Mouse (Mus musculus) cerebellum, adult 2 months (tissue): ENCODE measurements around the gene Rbl1.

Experiments
- CTCF ChIP-seq: fragments of 200-500 bp; IDR thresholded peaks from 2 replicates; pipeline ENCODE4 v1.5.1; 2011; ENCODE audit warnings: low read depth, mild to moderate bottlenecking, control low read depth, low read length, moderate library complexity, borderline replicate concordance; ENCODE audit not compliant: insufficient read depth
- POLR2A ChIP-seq: fragments of 200-500 bp; IDR thresholded peaks from 2 replicates; pipeline ENCODE4 v1.6.1; 2011; ENCODE audit warnings: low read length, control low read depth, borderline replicate concordance; ENCODE audit not compliant: insufficient read depth

DNA sequence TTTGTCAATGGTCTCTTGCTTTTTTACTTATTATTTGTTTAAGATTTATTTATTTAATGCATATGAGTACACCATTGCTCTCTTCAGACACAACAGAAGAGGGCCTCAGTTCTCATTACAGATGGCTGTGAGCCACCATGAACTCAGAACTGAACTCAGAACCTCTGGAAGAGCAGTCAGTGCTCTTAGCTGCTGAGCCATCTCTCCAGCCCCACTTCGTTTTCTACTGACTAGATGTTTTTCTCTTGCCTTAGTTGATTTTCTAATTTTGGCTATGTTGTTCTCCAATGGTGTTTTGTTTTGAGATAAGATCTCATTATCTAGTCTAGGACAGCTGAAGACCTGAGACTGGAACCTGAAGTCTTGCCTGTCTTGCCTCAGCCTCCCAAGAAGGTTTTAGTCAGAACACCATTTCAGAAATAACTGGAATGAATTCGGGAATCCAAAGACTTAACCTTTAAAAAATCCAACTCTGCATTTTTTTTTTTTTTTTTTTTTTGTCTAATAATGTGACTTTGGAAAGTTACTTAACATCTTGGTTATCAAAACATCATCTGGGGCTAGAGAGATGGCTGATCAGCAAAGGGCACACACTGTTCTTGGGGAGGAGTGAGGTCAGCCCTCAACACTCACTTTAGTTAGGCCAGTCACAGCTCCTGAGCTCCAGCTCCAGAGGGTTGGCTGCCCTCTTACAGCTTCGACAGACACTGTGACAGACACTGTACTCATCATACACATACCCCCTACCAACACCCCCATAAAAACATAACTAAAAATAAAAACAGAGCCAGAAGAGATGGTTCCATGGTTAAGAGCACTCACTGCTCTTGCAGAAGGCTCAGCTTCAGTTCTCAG, 71.4 kb downstream of the Rbl1 start:
- TF ChIP-seq CTCF, result no peak
- TF ChIP-seq POLR2A, result no peak
